Mouse (Mus musculus): Measurements from ENCODE around the gene Srms. TPM values are rescaled to one million over a fixed set of nuclear protein-coding genes. Genes with fewer than 3 reads are reported as not detected.
"Not testable (repeated sequence)": the region's sequence is repeated elsewhere in the genome, so short reads cannot be mapped to it uniquely, and the experiment has no call there.

Srms gene
- polyA plus RNA-seq, 1 experiment from 2014 or later: 0.58 TPM

DNA sequence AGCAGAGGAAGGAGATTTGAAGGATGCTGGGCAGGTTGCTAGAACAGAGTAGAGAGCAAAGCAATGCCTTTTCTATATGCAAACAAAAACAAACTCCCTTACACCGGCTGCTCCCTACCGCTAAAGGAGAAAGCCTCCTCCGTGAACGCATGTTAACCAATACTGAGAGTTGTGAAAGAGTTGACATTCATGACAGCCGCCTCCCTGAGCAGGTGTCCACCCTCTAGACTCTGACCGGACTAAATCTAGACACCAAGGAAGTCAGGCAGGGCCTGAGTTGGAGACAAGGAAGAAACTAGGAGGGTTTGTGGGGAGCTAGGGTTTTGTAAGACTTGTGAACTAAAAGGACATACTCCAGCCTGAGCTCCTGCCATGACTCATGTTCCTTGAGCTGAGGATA lies 10.1 kb downstream of the Srms start:
- Histone ChIP-seq H3K4me2 (ENCODE audit: low read depth, low read length) (no peak overlapping the region), H3K4me3 (ENCODE audit: low read length) (no peak overlapping the region), H3K27me3 (ENCODE audit: control insufficient read depth, insufficient read depth, low read depth, low read length) (no peaks in the 10 kb centered on the region), H3K36me3 (ENCODE audit: control insufficient read depth, insufficient read depth, low read length) (no peaks in the 10 kb centered on the region), H3K27ac (ENCODE audit: low read length) (no peak overlapping the region), H3K9me3 (ENCODE audit: control insufficient read depth, low read length) (no peaks in the 10 kb centered on the region), H3K9ac (ENCODE audit: low read length) (no peak overlapping the region), H3K4me1 (replicated peaks; ENCODE audit: control insufficient read depth, insufficient read depth, low read length) (no peaks in the 10 kb centered on the region)
- no peak for ATAC-seq (ENCODE audit: low read depth)
- WGBS: 71% methylated on average over 6 of the region's 6 CpGs

DNA sequence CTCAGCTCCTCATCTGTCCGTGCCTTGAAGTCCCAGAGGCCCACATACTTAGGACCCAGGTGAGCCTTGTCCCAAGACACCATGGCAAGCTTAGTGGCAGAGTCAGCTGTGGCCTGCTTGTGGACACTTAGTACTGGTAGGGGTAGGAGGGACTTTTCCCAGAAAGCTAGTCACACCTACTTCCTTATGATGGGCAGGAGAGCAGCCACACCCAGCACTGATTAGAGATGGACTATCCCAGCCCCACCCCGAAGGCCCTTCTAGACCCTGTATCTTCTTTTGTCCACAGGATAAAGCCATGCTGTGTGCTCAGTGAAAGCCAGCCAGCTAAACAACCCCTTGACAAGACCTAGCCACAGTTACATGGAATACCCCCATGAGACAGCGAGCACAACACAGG lies 10.6 kb downstream of the Srms start, which contains the start of gene Ptk6:
TSS of gene Ptk6 (minus strand) at position 368 of the 400 bp plus-strand sequence.
- no peak for ATAC-seq (ENCODE audit: low read depth)
- Histone ChIP-seq H3K4me2 (ENCODE audit: low read depth, low read length) (no peak within 1 kb of the TSS), H3K36me3 (ENCODE audit: control insufficient read depth, insufficient read depth, low read length) (no peaks in the 10 kb centered on the region), H3K9me3 (ENCODE audit: control insufficient read depth, low read length) (no peaks in the 10 kb centered on the region), H3K4me1 (replicated peaks; ENCODE audit: control insufficient read depth, insufficient read depth, low read length) (no peaks in the 10 kb centered on the region), H3K27ac (ENCODE audit: low read length) (no peak within 1 kb of the TSS), H3K4me3 (ENCODE audit: low read length) (no peak within 1 kb of the TSS), H3K27me3 (ENCODE audit: control insufficient read depth, insufficient read depth, low read depth, low read length) (no peaks in the 10 kb centered on the region), H3K9ac (ENCODE audit: low read length) (no peak within 1 kb of the TSS)
- 80% methylated on average over 3 of the region's 3 CpGs for WGBS

DNA sequence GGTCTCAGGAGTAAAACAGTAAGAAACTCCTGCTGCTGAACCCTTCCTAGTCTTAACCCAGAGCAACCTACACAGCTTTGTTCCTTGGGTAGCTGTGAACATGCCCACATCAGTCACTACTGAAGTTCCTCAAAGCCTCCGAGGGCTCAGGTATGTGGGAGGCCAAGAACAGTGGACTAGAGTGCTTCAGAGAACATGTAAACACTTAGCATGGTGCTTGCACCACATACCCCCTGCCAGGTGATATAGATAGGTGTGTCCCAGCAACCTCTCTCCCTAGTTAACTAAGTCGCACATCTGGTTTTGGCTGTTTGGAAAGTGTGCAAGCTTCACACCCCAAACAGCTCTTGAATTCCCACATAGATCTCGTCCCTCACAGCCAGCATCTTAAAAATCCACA lies 11.4 kb downstream of the Srms start:
- H3K4me3 ChIP-seq (ENCODE audit: low read length): no peak overlapping the region
- 37% methylated on average over 3 of the region's 3 CpGs for WGBS
- no peaks in the 10 kb centered on the region for H3K4me1 ChIP-seq (replicated peaks; ENCODE audit: control insufficient read depth, insufficient read depth, low read length)
- H3K4me2 ChIP-seq (ENCODE audit: low read depth, low read length): no peak overlapping the region
- no peaks in the 10 kb centered on the region for H3K36me3 ChIP-seq (ENCODE audit: control insufficient read depth, insufficient read depth, low read length)
- no peaks in the 10 kb centered on the region for H3K27me3 ChIP-seq (ENCODE audit: control insufficient read depth, insufficient read depth, low read depth, low read length)
- ATAC-seq (ENCODE audit: low read depth): peak; percentile 48; the same call in 1 of the 2 replicates
- H3K9me3 ChIP-seq (ENCODE audit: control insufficient read depth, low read length): no peaks in the 10 kb centered on the region
- H3K9ac ChIP-seq (ENCODE audit: low read length): no peak overlapping the region
- no peak overlapping the region for H3K27ac ChIP-seq (ENCODE audit: low read length)

DNA sequence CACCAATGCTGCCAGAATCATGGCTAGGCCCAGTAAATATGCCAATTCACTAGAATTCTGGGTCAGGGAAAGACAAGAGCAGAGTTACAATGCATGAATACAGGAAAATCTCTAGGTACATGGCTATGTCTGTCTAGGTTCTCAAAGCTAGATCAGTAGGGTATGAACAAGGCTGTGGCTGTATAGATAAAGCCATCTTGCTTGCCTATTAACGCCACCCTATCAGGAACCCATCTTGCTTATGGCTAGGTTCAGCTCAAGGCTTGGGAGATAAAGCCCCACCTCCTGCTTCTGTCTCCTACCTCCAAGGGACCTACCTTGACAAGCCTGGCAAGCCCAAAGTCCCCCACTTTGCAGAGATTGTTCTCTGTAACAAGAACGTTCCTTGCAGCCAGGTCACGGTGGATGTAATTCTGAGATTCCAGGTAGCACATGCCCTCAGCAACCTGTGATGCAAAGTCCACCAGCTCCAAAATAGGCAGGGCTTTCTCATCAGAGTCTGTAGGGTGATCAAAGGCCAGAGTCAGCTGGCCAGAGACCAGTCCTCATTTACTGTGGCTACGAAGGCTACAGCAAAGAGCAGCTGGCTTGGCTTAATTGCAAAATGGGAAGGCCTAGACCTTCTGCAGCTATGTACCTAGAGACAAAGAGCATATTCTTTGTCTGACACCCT lies 16.2 kb downstream of the Srms start:
- Histone ChIP-seq H3K4me1 (replicated peaks; ENCODE audit: control insufficient read depth, insufficient read depth, low read length) (no peaks in the 10 kb centered on the region), H3K9ac (ENCODE audit: low read length) (no peak overlapping the region), H3K27ac (ENCODE audit: low read length) (no peak overlapping the region), H3K36me3 (ENCODE audit: control insufficient read depth, insufficient read depth, low read length) (no peaks in the 10 kb centered on the region), H3K4me2 (ENCODE audit: low read depth, low read length) (no peak overlapping the region), H3K27me3 (ENCODE audit: control insufficient read depth, insufficient read depth, low read depth, low read length) (no peaks in the 10 kb centered on the region), H3K4me3 (ENCODE audit: low read length) (no peak overlapping the region), H3K9me3 (ENCODE audit: control insufficient read depth, low read length) (no peaks in the 10 kb centered on the region)
- no peak for ATAC-seq (ENCODE audit: low read depth)
- 66% methylated on average over 4 of the region's 4 CpGs for WGBS

DNA sequence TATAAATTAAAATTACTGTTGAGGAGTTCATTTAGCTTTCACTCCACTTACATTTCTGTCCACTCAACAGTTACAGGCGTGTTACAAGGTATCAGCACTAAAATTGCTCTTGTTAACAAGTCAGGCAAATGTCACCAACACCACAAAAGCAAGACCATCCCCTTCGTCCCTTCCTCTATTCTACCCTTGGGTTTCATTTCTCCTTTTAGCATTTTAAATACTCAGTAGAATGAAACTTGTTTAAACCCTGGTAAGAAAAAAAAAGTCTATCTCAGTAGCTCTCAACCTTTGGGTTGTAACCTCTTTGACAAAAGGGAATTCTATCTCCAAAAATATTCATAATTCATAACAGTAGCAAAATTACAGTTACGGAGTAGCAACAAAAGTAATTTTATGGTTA lies 19.9 kb downstream of the Srms start:
- no peak overlapping the region for H3K9ac ChIP-seq (ENCODE audit: low read length)
- peaks cover 5% of the 10 kb centered on the region; the same call in 1 of the 2 replicates for H3K4me1 ChIP-seq (replicated peaks; ENCODE audit: control insufficient read depth, insufficient read depth, low read length)
- H3K9me3 ChIP-seq (ENCODE audit: control insufficient read depth, low read length): no peaks in the 10 kb centered on the region
- H3K27ac ChIP-seq (ENCODE audit: low read length): no peak overlapping the region
- 69% methylated on average over 3 of the region's 3 CpGs for WGBS
- no peak for ATAC-seq (ENCODE audit: low read depth)
- no peaks in the 10 kb centered on the region for H3K36me3 ChIP-seq (ENCODE audit: control insufficient read depth, insufficient read depth, low read length)
- no peak overlapping the region for H3K4me3 ChIP-seq (ENCODE audit: low read length)
- no peak overlapping the region for H3K4me2 ChIP-seq (ENCODE audit: low read depth, low read length)
- H3K27me3 ChIP-seq (ENCODE audit: control insufficient read depth, insufficient read depth, low read depth, low read length): no peaks in the 10 kb centered on the region

DNA sequence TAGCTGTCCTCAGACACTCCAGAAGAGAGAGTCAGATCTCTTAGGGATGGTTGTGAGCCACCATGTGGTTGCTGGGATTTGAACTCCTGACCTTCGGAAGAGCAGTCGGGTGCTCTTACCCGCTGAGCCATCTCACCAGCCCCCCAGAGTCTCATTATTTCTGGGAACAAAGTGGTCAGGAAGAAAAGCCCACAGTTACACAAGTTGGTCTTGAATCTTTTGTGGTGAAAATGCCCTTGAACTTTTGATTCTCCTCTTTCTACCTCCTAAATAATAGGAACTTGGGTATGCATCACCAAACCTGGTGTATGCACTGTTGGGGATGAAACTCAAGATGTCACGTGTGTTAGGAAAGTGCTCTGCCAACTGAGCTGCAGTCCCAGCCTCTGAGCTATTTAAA lies 21.0 kb downstream of the Srms start:
- no peak overlapping the region for H3K4me3 ChIP-seq (ENCODE audit: low read length)
- H3K9me3 ChIP-seq (ENCODE audit: control insufficient read depth, low read length): no peaks in the 10 kb centered on the region
- no peaks in the 10 kb centered on the region for H3K27me3 ChIP-seq (ENCODE audit: control insufficient read depth, insufficient read depth, low read depth, low read length)
- no peaks in the 10 kb centered on the region for H3K36me3 ChIP-seq (ENCODE audit: control insufficient read depth, insufficient read depth, low read length)
- no peak overlapping the region for H3K27ac ChIP-seq (ENCODE audit: low read length)
- no peak for ATAC-seq (ENCODE audit: low read depth)
- peaks cover 5% of the 10 kb centered on the region; the same call in 1 of the 2 replicates for H3K4me1 ChIP-seq (replicated peaks; ENCODE audit: control insufficient read depth, insufficient read depth, low read length)
- H3K4me2 ChIP-seq (ENCODE audit: low read depth, low read length): no peak overlapping the region
- no peak overlapping the region for H3K9ac ChIP-seq (ENCODE audit: low read length)
- 74% methylated on average over 4 of the region's 4 CpGs for WGBS

DNA sequence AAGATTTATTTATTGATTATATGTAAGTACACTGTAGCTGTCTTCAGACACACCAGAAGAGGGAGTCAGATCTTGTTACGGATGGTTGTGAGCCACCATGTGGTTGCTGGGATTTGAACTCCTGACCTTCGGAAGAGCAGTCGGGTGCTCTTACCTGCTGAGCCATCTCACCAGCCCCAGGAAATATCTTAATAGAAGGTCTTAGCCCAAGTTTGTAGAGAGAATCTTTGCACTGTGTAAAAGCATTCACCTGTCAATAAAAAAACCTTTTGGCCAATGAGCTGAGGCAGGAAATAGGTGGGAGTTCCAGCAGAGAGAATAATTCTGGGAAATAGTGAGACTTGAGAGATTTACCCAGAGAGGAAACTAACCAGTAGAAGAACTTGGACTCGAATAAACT lies 21.6 kb downstream of the Srms start:
- not testable (repeated sequence) for H3K27ac ChIP-seq (ENCODE audit: low read length); H3K9ac ChIP-seq (ENCODE audit: low read length); ATAC-seq (ENCODE audit: low read depth); H3K9me3 ChIP-seq (ENCODE audit: control insufficient read depth, low read length); H3K4me3 ChIP-seq (ENCODE audit: low read length); H3K27me3 ChIP-seq (ENCODE audit: control insufficient read depth, insufficient read depth, low read depth, low read length); H3K4me1 ChIP-seq (replicated peaks; ENCODE audit: control insufficient read depth, insufficient read depth, low read length); H3K4me2 ChIP-seq (ENCODE audit: low read depth, low read length); H3K36me3 ChIP-seq (ENCODE audit: control insufficient read depth, insufficient read depth, low read length)
- 69% methylated on average over 4 of the region's 4 CpGs for WGBS

DNA sequence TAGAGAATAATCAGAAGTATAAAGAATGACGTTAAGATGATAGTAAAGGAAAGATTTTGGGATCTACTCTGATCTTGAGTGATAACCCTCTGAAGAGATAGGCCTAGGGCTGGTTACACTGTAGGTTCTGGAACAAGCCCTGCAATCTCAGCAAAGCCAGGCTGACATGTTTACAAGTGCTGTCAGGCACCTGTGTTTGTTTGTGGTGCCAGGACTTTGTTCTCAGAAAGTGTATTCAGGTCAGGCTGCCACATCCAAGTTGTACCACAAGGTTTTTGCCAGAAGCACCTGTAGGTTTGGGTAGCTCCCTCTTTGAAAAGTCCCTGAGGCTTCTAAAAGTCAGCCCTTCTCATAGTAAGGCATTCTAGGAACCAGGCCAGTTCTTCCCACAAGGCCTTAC lies 23.7 kb downstream of the Srms start:
- no peak overlapping the region for H3K27ac ChIP-seq (ENCODE audit: low read length)
- H3K9ac ChIP-seq (ENCODE audit: low read length): no peak overlapping the region
- no peaks in the 10 kb centered on the region for H3K36me3 ChIP-seq (ENCODE audit: control insufficient read depth, insufficient read depth, low read length)
- no peak overlapping the region for H3K4me2 ChIP-seq (ENCODE audit: low read depth, low read length)
- H3K4me3 ChIP-seq (ENCODE audit: low read length): no peak overlapping the region
- no peak for ATAC-seq (ENCODE audit: low read depth)
- H3K27me3 ChIP-seq (ENCODE audit: control insufficient read depth, insufficient read depth, low read depth, low read length): no peaks in the 10 kb centered on the region
- WGBS: 79% methylated on average over 1 of the region's 1 CpGs
- peaks cover 5% of the 10 kb centered on the region; the same call in 1 of the 2 replicates for H3K4me1 ChIP-seq (replicated peaks; ENCODE audit: control insufficient read depth, insufficient read depth, low read length)
- no peaks in the 10 kb centered on the region for H3K9me3 ChIP-seq (ENCODE audit: control insufficient read depth, low read length)

DNA sequence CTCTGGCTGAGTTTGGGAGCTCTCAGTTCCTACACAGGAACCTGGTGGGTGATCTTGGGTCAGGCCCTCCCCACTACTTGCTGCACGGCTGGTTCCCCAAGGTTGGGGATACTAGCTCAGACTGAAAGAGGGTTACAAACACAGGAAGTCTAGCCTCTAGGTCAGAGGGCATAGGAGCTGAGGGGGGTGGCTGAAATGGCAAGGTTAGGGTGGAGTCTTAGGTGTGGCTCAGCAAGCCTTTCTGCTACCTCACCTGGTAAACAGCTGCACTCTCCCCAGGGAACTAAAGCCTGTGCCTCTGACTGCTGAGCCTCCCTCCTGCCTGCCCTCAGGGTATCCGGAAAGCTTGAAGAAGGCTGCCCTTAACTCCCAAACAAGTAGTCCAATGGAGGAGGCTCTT lies 24.3 kb downstream of the Srms start:
- Histone ChIP-seq H3K9ac (ENCODE audit: low read length) (peak overlapping the region; percentile 5; the same call in 1 of the 2 replicates), H3K9me3 (ENCODE audit: control insufficient read depth, low read length) (no peaks in the 10 kb centered on the region), H3K27me3 (ENCODE audit: control insufficient read depth, insufficient read depth, low read depth, low read length) (no peaks in the 10 kb centered on the region), H3K4me2 (ENCODE audit: low read depth, low read length) (peak overlapping the region; percentile 78; the same call in 1 of the 2 replicates), H3K36me3 (ENCODE audit: control insufficient read depth, insufficient read depth, low read length) (no peaks in the 10 kb centered on the region), H3K4me1 (replicated peaks; ENCODE audit: control insufficient read depth, insufficient read depth, low read length) (peaks cover 5% of the 10 kb centered on the region; the same call in 1 of the 2 replicates), H3K4me3 (ENCODE audit: low read length) (peak overlapping the region; percentile 76; the same call in 1 of the 2 replicates), H3K27ac (ENCODE audit: low read length) (peak overlapping the region; percentile 96; the same call in 1 of the 2 replicates)
- no peak for ATAC-seq (ENCODE audit: low read depth)
- 41% methylated on average over 2 of the region's 2 CpGs for WGBS
